Mouse (Mus musculus) lung, adult 10 weeks (tissue): ENCODE data around the gene Gpr150. TPM values are rescaled to one million over a fixed set of nuclear protein-coding genes. Genes with fewer than 3 reads are reported as not detected.

ENCODE experiments used
- polyA plus RNA-seq: library from polyadenylated mRNA; stranded (reverse); fragments of 350-450 nt; fragmentation: Illumina TruSeq; extraction: RNeasy Lipid Tissue Mini Kit (QIAGEN cat#74804); gene quantifications from one replicate; pipeline ENCODE4 v1.2.3, GENCODE M21; 2014; ENCODE audit warnings: low read depth, low replicate concordance; ENCODE audit not compliant: insufficient read depth

Gpr150 gene
- polyA plus RNA-seq = not detected

GRCm38 (mm10) chr13:76056896-76057266 lies at the start of gene Gpr150:
Gene Gpr150, minus strand, starts transcription at chr13:76056996.

GRCm38 (mm10) chr13:76098493-76099303 lies 41.9 kb upstream of the Gpr150 start, which contains the start of the genes Arsk and Ttc37:
Gene Arsk, minus strand, starts transcription at chr13:76098660.
Gene Ttc37, plus strand, starts transcription at chr13:76098734.

GRCm38 (mm10) chr13:76017974-76018843 lies 38.6 kb downstream of the Gpr150 start, which contains the start of gene Rfesd:
Gene Rfesd, minus strand, starts transcription at chr13:76018719.

Other genes with a start within 250 kb of the Gpr150 start
- 46.6 TPM for gene Glrx, start 217.1 kb downstream of the Gpr150 start, polyA plus RNA-seq
- 2.3 TPM for gene Rhobtb3, start 113.1 kb downstream of the Gpr150 start, polyA plus RNA-seq
- gene Spata9, start 89.8 kb downstream of the Gpr150 start, polyA plus RNA-seq = not detected
- gene Rfesd, start 38.3 kb downstream of the Gpr150 start, polyA plus RNA-seq = 15.1 TPM
- gene Arsk, start 41.7 kb upstream of the Gpr150 start, polyA plus RNA-seq = 5.8 TPM
- 7.1 TPM for gene Ttc37, start 41.7 kb upstream of the Gpr150 start, polyA plus RNA-seq
- gene Fam81b, start 248.1 kb upstream of the Gpr150 start, polyA plus RNA-seq = 3.1 TPM